Mouse (Mus musculus) induced T-regulatory cell, adult 2 months (primary cell): ENCODE data around the gene 4930452B06Rik.
A peak's percentile ranks its signal among the peaks of the same experiment; 100 is the strongest.

Experiments used
- DNase-seq: peaks from one replicate; pipeline ENCODE4 v3.0.0-alpha.2; 2012; ENCODE audit warnings: low read depth

4930452B06Rik gene

DNA sequence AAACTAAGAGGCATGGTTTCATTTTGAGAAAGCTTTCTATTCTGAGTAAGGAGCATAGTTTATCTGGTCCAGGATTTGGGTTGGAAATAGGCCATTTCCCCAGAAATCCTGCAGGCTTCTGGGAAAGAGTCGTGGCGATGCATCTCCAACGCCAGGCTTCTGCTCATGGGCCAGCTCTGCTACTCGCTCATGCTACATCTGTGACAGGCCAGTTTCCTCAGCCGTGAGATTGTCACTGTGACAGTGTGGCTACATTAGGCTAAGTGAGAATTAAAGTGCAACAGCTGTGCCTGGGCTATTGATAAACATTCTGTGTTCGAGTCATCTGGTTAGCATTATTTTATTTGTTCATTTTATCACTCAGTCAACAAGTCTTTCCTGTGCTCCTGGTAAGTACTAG, 140.8 kb downstream of the 4930452B06Rik start:
- DNase-seq = no peak

- DNase-seq = peak; percentile 3
These were observed 148.4 kb downstream of the 4930452B06Rik start for GRCm38 (mm10) chr14:8517681-8518080.

GRCm38 (mm10) chr14:8514071-8514470, 152.0 kb downstream of the 4930452B06Rik start:
- no peak for DNase-seq

- no peak for DNase-seq
These were observed 154.8 kb downstream of the 4930452B06Rik start for GRCm38 (mm10) chr14:8511276-8511675.

DNA sequence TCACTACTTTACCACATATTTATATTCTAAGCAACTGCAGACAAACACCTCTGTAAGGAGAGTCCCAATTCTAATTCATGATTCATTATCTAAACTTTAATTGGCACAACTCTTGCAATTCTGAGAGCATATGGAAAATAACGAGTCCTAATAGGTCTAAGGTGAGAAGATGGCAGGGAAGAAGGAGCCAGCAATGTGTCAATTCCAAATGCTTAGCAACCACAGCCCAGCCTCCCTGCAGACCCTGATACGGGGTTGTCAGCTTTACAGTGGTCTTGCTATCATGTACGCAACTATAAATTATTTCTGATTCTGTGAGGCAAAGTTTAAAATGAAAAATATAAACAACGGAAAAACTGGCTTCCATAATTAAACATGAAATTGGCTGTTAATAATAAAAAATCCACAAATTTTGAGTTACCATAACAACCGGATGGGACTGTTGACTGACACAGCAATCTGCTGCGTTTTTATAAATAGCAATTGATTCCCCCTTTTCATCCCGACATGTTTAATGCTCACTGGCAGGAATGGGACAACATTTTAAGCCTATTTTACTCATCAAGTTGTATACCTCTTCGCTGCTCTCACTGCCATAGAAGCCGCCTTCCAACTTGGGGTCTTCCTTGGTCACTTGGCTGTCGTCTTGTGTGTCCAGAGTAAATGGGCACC, 155.6 kb downstream of the 4930452B06Rik start:
- DNase-seq = no peak

GRCm38 (mm10) chr14:8508669-8509068, 157.4 kb downstream of the 4930452B06Rik start:
- DNase-seq = no peak

DNA sequence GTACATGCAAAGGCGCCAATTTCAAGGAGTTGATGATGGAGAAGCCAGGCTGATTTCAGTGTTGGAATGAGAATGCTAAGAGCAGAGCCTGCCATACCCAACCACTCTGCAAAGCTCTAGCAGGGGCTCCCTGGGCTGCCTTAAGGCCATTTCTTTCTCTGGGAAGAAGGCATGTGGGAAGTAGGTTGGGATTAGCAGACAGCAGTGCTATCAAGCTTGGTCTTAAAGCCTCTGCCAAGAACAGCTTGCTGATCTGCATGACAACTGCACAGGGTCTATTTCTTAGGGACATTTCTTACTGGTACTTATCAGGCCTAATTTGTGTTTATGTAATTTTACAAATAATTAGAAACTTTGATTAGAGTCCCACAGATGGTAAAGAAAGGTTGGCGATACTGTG, 161.8 kb downstream of the 4930452B06Rik start:
- no peak for DNase-seq

GRCm38 (mm10) chr14:8503345-8503744, 162.7 kb downstream of the 4930452B06Rik start:
- DNase-seq = no peak

- no peak for DNase-seq
These were observed 163.5 kb downstream of the 4930452B06Rik start for GRCm38 (mm10) chr14:8502496-8502895.

GRCm38 (mm10) chr14:8495691-8496090, 170.3 kb downstream of the 4930452B06Rik start:
- DNase-seq = no peak

DNA sequence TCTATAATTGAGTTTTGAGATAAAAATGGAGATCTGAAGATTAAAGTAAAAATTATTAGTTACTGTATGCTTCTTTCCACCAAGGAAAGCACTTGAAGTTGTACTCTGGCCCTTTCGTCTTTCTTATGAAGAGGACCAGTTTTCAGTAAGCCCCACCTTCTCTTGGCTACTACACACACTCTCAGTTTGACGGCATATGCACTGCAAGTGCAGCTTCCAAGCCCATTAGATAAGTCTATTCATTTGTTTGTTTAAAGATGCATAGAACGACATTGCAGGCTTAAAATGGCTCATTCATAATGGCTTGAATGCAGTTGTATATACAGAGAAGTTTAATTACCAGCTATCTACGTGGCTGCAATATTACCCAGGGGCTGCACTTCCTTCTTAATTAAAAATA, 171.1 kb downstream of the 4930452B06Rik start:
- no peak for DNase-seq

DNA sequence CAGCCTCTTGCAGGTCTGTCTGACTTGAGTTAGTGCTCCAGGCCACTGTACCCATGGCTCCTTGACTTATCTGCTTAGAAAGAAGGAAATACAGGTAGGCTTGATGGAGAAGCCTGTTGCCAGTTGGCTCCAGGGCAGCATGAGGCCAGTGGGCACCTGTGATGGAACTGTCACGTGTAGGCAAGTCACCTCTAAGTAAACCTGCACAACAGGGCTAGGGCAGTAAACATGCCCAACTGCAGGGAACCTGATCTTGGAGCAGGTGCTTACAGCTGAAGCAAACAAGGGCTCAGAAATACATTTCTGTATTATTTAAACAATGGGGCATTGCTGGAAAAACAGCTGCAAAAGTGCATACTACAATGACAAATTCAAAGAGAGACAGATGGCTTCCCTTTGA, 171.8 kb downstream of the 4930452B06Rik start:
- DNase-seq = no peak

DNA sequence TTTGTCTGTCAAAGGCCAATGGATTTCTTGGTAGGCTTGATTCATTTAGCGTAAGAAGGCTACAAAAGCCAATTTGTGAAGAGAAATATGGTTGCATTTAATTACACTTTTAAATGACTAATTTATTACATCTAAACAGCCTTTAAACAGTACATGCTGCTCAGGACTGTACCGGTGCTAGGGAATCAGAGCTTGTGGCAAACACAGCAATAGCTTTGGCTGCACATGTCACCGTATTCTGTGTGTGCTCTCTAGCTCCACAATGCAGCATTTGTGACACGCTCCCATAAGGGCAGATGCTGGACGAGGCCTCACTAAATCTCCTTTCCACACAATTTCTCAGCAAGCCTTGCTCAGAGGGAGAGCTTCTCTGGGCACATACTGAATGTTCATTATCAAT, 187.9 kb downstream of the 4930452B06Rik start:
- DNase-seq = no peak

DNA sequence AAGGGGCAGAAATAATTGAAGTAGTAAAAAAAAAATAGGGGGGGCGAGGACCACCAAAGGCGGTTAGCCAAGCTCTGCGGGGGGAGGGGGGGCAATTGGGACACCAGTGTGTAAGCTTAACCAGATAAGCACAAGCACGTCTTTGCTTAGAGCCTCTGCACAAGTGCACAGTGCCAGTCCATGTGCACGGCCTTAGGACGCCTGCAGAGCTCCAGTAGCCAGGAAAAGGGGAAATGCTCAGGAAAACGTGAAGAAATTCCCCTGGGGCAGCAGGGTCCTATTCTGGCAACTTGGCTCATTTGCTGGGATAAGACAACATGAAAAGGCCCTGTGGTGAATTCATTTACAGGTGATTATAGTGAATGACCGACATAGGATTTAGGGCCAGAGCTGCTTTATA, 188.7 kb downstream of the 4930452B06Rik start:
- DNase-seq = no peak

- DNase-seq = no peak
These were observed 189.4 kb downstream of the 4930452B06Rik start for GRCm38 (mm10) chr14:8476606-8477005.

- no peak for DNase-seq
These were observed 190.2 kb downstream of the 4930452B06Rik start for GRCm38 (mm10) chr14:8475851-8476250.

- DNase-seq = no peak
These were observed 193.2 kb downstream of the 4930452B06Rik start for GRCm38 (mm10) chr14:8472884-8473283.

DNA sequence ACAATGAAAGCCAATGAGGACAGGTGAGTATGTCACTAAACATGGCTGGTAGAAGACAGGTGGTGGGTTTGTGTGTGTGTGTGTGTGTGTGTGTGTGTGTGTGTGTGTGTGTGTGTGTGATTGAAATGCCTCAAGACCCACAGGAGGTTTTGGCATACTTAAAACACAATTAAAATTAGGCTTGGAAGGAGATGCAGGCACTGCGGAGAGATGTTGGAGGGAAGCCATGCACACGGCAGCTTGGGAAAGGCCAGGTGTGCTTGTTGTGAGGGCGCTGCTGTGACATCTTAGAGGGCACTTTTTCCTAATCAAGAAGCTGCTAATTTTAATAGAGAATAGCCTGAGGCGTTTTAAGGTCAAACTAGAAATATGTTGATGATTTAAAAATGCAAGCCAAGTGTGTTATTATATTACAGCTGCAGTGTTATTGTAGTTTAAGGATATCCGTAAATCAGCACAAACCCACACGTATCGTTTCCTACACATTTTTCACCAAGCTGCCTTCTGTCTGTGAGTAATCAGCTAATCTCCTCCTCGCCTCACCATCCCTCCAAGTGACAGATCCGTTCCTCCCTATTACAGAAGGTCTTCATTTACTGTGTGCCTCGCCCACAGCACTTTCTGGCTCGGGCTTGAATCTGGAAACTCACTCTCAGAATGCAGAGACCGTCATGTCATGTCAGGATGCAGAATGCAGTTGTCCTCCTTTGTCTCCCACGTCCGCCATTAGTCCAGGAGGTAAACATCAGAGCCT, 201.5 kb downstream of the 4930452B06Rik start:
- DNase-seq = no peak

DNA sequence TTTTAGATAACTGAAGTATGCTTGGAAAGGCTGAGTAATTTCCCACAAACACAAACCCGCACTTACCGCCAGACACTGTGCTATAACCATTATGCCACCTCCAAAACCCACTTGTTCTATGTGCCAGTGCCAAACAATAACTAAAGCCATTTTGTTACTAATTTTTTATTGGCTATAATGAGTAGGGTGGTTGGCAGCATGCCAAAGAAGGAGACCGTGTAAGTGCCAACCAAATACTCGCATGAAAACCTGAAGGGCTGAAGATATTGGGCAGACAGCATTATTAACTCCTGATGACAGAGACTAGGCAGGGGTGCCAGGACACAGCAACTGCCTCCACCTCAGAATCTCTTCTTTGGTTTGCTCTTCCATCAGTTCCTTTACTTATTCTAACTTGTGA, 203.1 kb downstream of the 4930452B06Rik start:
- no peak for DNase-seq

- no peak for DNase-seq
These were observed 203.6 kb downstream of the 4930452B06Rik start for GRCm38 (mm10) chr14:8462321-8462909.

DNA sequence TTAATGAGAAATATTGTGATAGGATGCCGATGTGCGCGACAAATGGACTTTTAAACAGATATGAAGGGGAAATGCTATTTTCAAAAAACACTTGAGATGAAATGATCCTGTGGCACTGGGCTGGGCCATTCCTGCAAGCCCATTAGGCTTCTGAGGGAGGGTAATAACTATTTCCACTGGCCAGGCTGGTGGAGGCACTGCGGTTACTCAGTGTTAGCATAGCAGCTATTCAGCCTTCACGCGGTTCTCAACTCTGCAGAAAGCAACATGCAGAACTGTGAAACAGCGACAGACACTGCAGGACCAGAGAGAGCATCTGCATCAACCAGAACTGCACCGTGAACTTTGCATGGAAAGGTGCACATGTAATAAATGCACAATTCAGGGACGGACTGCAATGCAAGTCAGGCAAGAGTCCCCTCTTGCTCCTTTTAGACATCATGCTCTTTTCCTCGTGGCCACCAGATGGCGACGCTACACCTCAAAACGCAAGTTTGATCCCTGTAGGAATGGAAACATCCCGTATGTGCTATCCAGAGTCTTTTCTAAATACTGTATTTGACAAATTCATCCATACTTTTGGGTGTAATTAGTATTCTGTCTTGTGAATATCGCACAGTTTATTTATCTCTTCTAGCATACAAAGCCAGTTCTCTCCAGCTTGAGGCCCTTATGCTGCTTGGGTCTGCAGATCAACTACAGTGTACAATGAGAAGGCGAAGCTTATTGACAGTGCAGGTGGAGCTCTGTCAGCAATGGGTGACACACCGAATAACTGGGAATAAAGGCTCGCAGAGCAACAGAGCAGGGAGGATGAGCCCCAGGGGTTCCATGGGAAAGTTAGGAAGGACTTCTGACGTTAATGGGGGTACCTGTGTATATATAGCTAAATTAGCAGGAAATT, 205.6 kb downstream of the 4930452B06Rik start:
- DNase-seq = peak; percentile 41

DNA sequence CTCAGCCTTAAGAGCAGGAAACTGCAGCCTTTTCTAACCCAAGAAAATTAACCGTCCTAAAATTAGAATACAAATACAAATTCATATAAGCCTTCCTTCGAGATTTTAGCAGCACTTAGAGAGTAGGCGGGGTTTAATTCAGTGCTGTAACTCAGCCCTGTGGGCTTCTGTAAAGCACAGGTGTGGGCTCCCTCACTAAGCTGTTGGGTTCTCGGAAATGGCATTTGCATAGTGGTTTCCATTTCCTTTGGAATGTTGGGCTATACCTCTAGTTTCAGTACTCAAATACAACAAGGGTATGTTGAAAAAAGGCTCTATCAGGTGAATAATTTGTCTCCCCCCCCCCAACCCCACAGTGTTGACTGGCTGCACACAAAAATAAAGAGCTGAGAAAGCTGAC, 206.3 kb downstream of the 4930452B06Rik start:
- DNase-seq = no peak
